Mouse (Mus musculus): ENCODE results near the gene Nr2c2. TPM values are rescaled to one million over a fixed set of nuclear protein-coding genes. Genes with fewer than 3 reads are reported as not detected.

Gene Nr2c2
- polyA plus RNA-seq (2015; fragmentation: Nextera tagmentation; extraction: Ambion mirVana): 16.0 and 16.5 TPM in 2 replicates

- H3K4me2 ChIP-seq (ENCODE audit: low read length): peak within 1 kb of the TSS; percentile 74
- peak; percentile 67 for ATAC-seq
- peak within 1 kb of the TSS; percentile 100 for H3K27ac ChIP-seq (ENCODE audit: low read depth, low read length)
- H3K9me3 ChIP-seq (ENCODE audit: control insufficient read depth, low read length): no peaks in the 10 kb centered on the region
- peak within 1 kb of the TSS; percentile 99 for H3K9ac ChIP-seq (ENCODE audit: low read depth, low read length)
- peak within 1 kb of the TSS; percentile 98 for H3K4me3 ChIP-seq (ENCODE audit: low read length)
- under 1% methylated on average over 33 of the region's 58 CpGs for whole genome bisulfite sequencing
- H3K27me3 ChIP-seq (replicated peaks; ENCODE audit: control insufficient read depth, insufficient read depth, low read length): no peaks in the 10 kb centered on the region
- no peaks in the 10 kb centered on the region for H3K36me3 ChIP-seq (ENCODE audit: control insufficient read depth, insufficient read depth, low read length)
- H3K4me1 ChIP-seq (ENCODE audit: control insufficient read depth, insufficient read depth, low read depth, low read length): peaks cover 28% of the 10 kb centered on the region
These were observed at the start of gene Nr2c2 for GRCm38 (mm10) chr6:92091130-92091591. Gene Nr2c2 (plus strand): TSS chr6:92091390.

GRCm38 (mm10) chr6:92042055-92042454 lies 49.1 kb upstream of the Nr2c2 start:
- ATAC-seq: peak; percentile 40; the same call in 1 of the 2 replicates
- Histone ChIP-seq H3K4me3 (ENCODE audit: low read length) (no peak overlapping the region), H3K4me2 (ENCODE audit: low read length) (no peak overlapping the region), H3K27ac (ENCODE audit: low read depth, low read length) (no peak overlapping the region), H3K4me1 (ENCODE audit: control insufficient read depth, insufficient read depth, low read depth, low read length) (no peaks in the 10 kb centered on the region), H3K9me3 (ENCODE audit: control insufficient read depth, low read length) (no peaks in the 10 kb centered on the region), H3K9ac (ENCODE audit: low read depth, low read length) (no peak overlapping the region), H3K36me3 (ENCODE audit: control insufficient read depth, insufficient read depth, low read length) (no peaks in the 10 kb centered on the region), H3K27me3 (replicated peaks; ENCODE audit: control insufficient read depth, insufficient read depth, low read length) (no peaks in the 10 kb centered on the region)
- WGBS: 64% methylated on average over 4 of the region's 4 CpGs

- H3K4me3 ChIP-seq (ENCODE audit: low read length): no peak overlapping the region
- no peaks in the 10 kb centered on the region for H3K9me3 ChIP-seq (ENCODE audit: control insufficient read depth, low read length)
- no peak overlapping the region for H3K27ac ChIP-seq (ENCODE audit: low read depth, low read length)
- H3K36me3 ChIP-seq (ENCODE audit: control insufficient read depth, insufficient read depth, low read length): no peaks in the 10 kb centered on the region
- no peak overlapping the region for H3K4me2 ChIP-seq (ENCODE audit: low read length)
- no peak for ATAC-seq
- no peak overlapping the region for H3K9ac ChIP-seq (ENCODE audit: low read depth, low read length)
- WGBS: 86% methylated on average over 1 of the region's 1 CpGs
- no peaks in the 10 kb centered on the region for H3K4me1 ChIP-seq (ENCODE audit: control insufficient read depth, insufficient read depth, low read depth, low read length)
- no peaks in the 10 kb centered on the region for H3K27me3 ChIP-seq (replicated peaks; ENCODE audit: control insufficient read depth, insufficient read depth, low read length)
These were observed 48.3 kb upstream of the Nr2c2 start for GRCm38 (mm10) chr6:92042850-92043249.

GRCm38 (mm10) chr6:92057768-92058167 lies 33.4 kb upstream of the Nr2c2 start:
- 58% methylated on average over 2 of the region's 2 CpGs for WGBS

GRCm38 (mm10) chr6:92061725-92062124 lies 29.5 kb upstream of the Nr2c2 start:
- H3K9ac ChIP-seq (ENCODE audit: low read depth, low read length): no peak overlapping the region
- 53% methylated on average over 5 of the region's 5 CpGs for WGBS
- no peak overlapping the region for H3K27ac ChIP-seq (ENCODE audit: low read depth, low read length)
- no peaks in the 10 kb centered on the region for H3K9me3 ChIP-seq (ENCODE audit: control insufficient read depth, low read length)
- H3K4me3 ChIP-seq (ENCODE audit: low read length): no peak overlapping the region
- H3K36me3 ChIP-seq (ENCODE audit: control insufficient read depth, insufficient read depth, low read length): no peaks in the 10 kb centered on the region
- no peaks in the 10 kb centered on the region for H3K4me1 ChIP-seq (ENCODE audit: control insufficient read depth, insufficient read depth, low read depth, low read length)
- no peaks in the 10 kb centered on the region for H3K27me3 ChIP-seq (replicated peaks; ENCODE audit: control insufficient read depth, insufficient read depth, low read length)
- no peak for ATAC-seq
- no peak overlapping the region for H3K4me2 ChIP-seq (ENCODE audit: low read length)

More at GRCm38 (mm10) chr6:92057768-92058167, 33.4 kb upstream of the Nr2c2 start:
- Histone ChIP-seq H3K27ac (ENCODE audit: low read depth, low read length) (no peak overlapping the region), H3K9ac (ENCODE audit: low read depth, low read length) (no peak overlapping the region), H3K4me2 (ENCODE audit: low read length) (no peak overlapping the region), H3K4me3 (ENCODE audit: low read length) (no peak overlapping the region), H3K9me3 (ENCODE audit: control insufficient read depth, low read length) (no peaks in the 10 kb centered on the region), H3K36me3 (ENCODE audit: control insufficient read depth, insufficient read depth, low read length) (no peaks in the 10 kb centered on the region), H3K4me1 (ENCODE audit: control insufficient read depth, insufficient read depth, low read depth, low read length) (no peaks in the 10 kb centered on the region), H3K27me3 (replicated peaks; ENCODE audit: control insufficient read depth, insufficient read depth, low read length) (no peaks in the 10 kb centered on the region)
- no peak for ATAC-seq

- 93% methylated on average over 2 of the region's 2 CpGs for WGBS
- no peak for ATAC-seq
These were observed 27.7 kb upstream of the Nr2c2 start for GRCm38 (mm10) chr6:92063452-92063851.

GRCm38 (mm10) chr6:92064101-92064500 lies 27.1 kb upstream of the Nr2c2 start:
- H3K4me1 ChIP-seq (ENCODE audit: control insufficient read depth, insufficient read depth, low read depth, low read length): no peaks in the 10 kb centered on the region
- no peak overlapping the region for H3K9ac ChIP-seq (ENCODE audit: low read depth, low read length)
- H3K9me3 ChIP-seq (ENCODE audit: control insufficient read depth, low read length): no peaks in the 10 kb centered on the region
- no peak overlapping the region for H3K4me3 ChIP-seq (ENCODE audit: low read length)
- no peaks in the 10 kb centered on the region for H3K27me3 ChIP-seq (replicated peaks; ENCODE audit: control insufficient read depth, insufficient read depth, low read length)
- 65% methylated on average over 10 of the region's 10 CpGs for WGBS
- no peaks in the 10 kb centered on the region for H3K36me3 ChIP-seq (ENCODE audit: control insufficient read depth, insufficient read depth, low read length)
- no peak for ATAC-seq
- no peak overlapping the region for H3K27ac ChIP-seq (ENCODE audit: low read depth, low read length)
- H3K4me2 ChIP-seq (ENCODE audit: low read length): no peak overlapping the region

More at GRCm38 (mm10) chr6:92063452-92063851, 27.7 kb upstream of the Nr2c2 start:
- Histone ChIP-seq H3K36me3 (ENCODE audit: control insufficient read depth, insufficient read depth, low read length) (no peaks in the 10 kb centered on the region), H3K27ac (ENCODE audit: low read depth, low read length) (no peak overlapping the region), H3K4me2 (ENCODE audit: low read length) (no peak overlapping the region), H3K4me3 (ENCODE audit: low read length) (no peak overlapping the region), H3K27me3 (replicated peaks; ENCODE audit: control insufficient read depth, insufficient read depth, low read length) (no peaks in the 10 kb centered on the region), H3K9me3 (ENCODE audit: control insufficient read depth, low read length) (no peaks in the 10 kb centered on the region), H3K4me1 (ENCODE audit: control insufficient read depth, insufficient read depth, low read depth, low read length) (no peaks in the 10 kb centered on the region), H3K9ac (ENCODE audit: low read depth, low read length) (no peak overlapping the region)

- ATAC-seq: peak; percentile 46; the same call in 1 of the 2 replicates
- Histone ChIP-seq H3K4me3 (ENCODE audit: low read length) (no peak overlapping the region), H3K36me3 (ENCODE audit: control insufficient read depth, insufficient read depth, low read length) (no peaks in the 10 kb centered on the region), H3K4me2 (ENCODE audit: low read length) (no peak overlapping the region), H3K9ac (ENCODE audit: low read depth, low read length) (no peak overlapping the region), H3K9me3 (ENCODE audit: control insufficient read depth, low read length) (no peaks in the 10 kb centered on the region), H3K27me3 (replicated peaks; ENCODE audit: control insufficient read depth, insufficient read depth, low read length) (no peaks in the 10 kb centered on the region), H3K27ac (ENCODE audit: low read depth, low read length) (no peak overlapping the region), H3K4me1 (ENCODE audit: control insufficient read depth, insufficient read depth, low read depth, low read length) (no peaks in the 10 kb centered on the region)
- 52% methylated on average over 12 of the region's 12 CpGs for WGBS
These were observed 25.3 kb upstream of the Nr2c2 start for GRCm38 (mm10) chr6:92065721-92066496.

GRCm38 (mm10) chr6:92067146-92067790 lies 23.9 kb upstream of the Nr2c2 start:
- no peaks in the 10 kb centered on the region for H3K4me1 ChIP-seq (ENCODE audit: control insufficient read depth, insufficient read depth, low read depth, low read length)
- no peaks in the 10 kb centered on the region for H3K27me3 ChIP-seq (replicated peaks; ENCODE audit: control insufficient read depth, insufficient read depth, low read length)
- peak; percentile 89 for ATAC-seq
- H3K9ac ChIP-seq (ENCODE audit: low read depth, low read length): 0 out of 2 replicates have a peak overlapping the region, but pooled peaks have one; percentile 15
- H3K4me2 ChIP-seq (ENCODE audit: low read length): no peak overlapping the region
- no peak overlapping the region for H3K4me3 ChIP-seq (ENCODE audit: low read length)
- no peaks in the 10 kb centered on the region for H3K9me3 ChIP-seq (ENCODE audit: control insufficient read depth, low read length)
- H3K27ac ChIP-seq (ENCODE audit: low read depth, low read length): no peak overlapping the region
- WGBS: 33% methylated on average over 16 of the region's 16 CpGs
- no peaks in the 10 kb centered on the region for H3K36me3 ChIP-seq (ENCODE audit: control insufficient read depth, insufficient read depth, low read length)

All from hindbrain, embryonic 16.5 days (tissue).